Mouse (Mus musculus) heart, embryonic 13.5 days (tissue): ENCODE measurements around the gene Prkag3. TPM values are rescaled to one million over a fixed set of nuclear protein-coding genes. Genes with fewer than 3 reads are reported as not detected.

Source experiments
- ATAC-seq: fragments of 200-750 bp; cut with Nextera tagmentation; 2 replicates; pipeline ENCODE4 v1.8.0; 2017; ENCODE audit warnings: moderate TSS enrichment; ENCODE audit not compliant: insufficient number of reproducible peaks, low FRiP score, low TSS enrichment; ENCODE audit errors: extremely low read depth
- H3K27ac ChIP-seq: fragments of 300-500 bp; sonication (generic); replicated peaks from 2 replicates; pipeline ENCODE4 v1.5.1; 2015; ENCODE audit warnings: moderate library complexity, mild to moderate bottlenecking, inconsistent platforms
- H3K27me3 ChIP-seq: fragments of 300-500 bp; sonication (generic); replicated peaks from 2 replicates; pipeline ENCODE4 v1.6.1; 2015; ENCODE audit warnings: mild to moderate bottlenecking, inconsistent platforms
- H3K36me3 ChIP-seq: fragments of 300-500 bp; sonication (generic); 2 replicates; pipeline ENCODE4 v1.6.1; 2015; ENCODE audit warnings: mild to moderate bottlenecking, inconsistent platforms
- H3K4me1 ChIP-seq: fragments of 300-500 bp; sonication (generic); 2 replicates; pipeline ENCODE4 v1.6.1; 2015; ENCODE audit warnings: inconsistent platforms
- H3K4me2 ChIP-seq: fragments of 300-500 bp; sonication (generic); 2 replicates; pipeline ENCODE4 v1.6.1; 2015; ENCODE audit warnings: inconsistent platforms, mild to moderate bottlenecking, moderate library complexity
- H3K4me3 ChIP-seq: fragments of 300-500 bp; sonication (generic); 2 replicates; pipeline ENCODE4 v1.5.1; 2015; ENCODE audit warnings: moderate library complexity, mild to moderate bottlenecking, inconsistent platforms
- H3K9ac ChIP-seq: fragments of 300-500 bp; sonication (generic); 2 replicates; pipeline ENCODE4 v1.6.1; 2015; ENCODE audit warnings: inconsistent platforms, mild to moderate bottlenecking, moderate library complexity
- H3K9me3 ChIP-seq: fragments of 300-500 bp; sonication (generic); 2 replicates; pipeline ENCODE4 v1.6.1; 2016; ENCODE audit warnings: inconsistent platforms
- WGBS: fragments of 180-500 bp; shearing (Covaris S2); methylation state at CpG from one replicate; pipeline ENCODE4 v1.1.7; 2015; ENCODE audit warnings: mixed read lengths; 5-methylcytosine and 5-hydroxymethylcytosine counted together
- polyA plus RNA-seq: library from polyadenylated mRNA; unstranded; fragments of >200 nt; fragmentation: Nextera tagmentation; extraction: Ambion mirVana; gene quantifications from 2 replicates; pipeline ENCODE4 v1.2.1, GENCODE M21; 2015

Gene Prkag3
- 4.2 and 7.2 TPM in 2 replicates for polyA plus RNA-seq

DNA sequence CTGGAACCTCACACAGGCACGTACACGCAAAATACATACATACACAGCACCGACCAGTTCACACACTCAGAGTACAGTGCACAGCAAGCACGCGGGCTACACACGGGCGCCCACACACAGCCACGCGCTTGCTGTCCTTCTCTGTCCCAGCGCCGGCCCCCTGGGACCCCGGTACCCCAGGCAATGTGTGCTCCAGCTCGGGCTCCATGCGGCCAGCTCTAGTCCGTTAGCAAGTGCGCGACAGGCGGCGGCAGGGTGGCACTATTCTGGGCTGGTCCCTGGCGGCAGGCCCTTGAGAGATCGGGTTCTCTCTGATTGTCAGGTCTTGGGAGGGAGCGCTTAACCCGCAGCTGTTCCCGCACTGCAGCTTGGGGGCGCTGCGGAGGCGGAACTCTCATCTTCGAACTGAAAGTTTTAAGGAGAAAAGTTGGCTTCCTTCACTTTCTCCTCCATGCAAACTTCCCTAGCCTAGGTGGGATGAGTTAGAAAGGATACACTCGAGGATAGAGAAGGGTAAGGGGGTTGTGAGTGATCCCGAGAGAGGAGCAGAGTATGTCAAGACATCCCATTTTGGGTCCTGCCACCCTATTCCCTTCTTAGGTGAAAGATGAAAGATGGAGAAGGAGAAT is at the start of gene Prkag3:
TSS of gene Prkag3 (minus strand) at position 579 of the 629 bp plus-strand sequence.
- 6% methylated on average over 30 of the region's 30 CpGs for WGBS
- Histone ChIP-seq H3K27ac (peak within 1 kb of the TSS; percentile 88), H3K4me2 (peak within 1 kb of the TSS; percentile 69)

GRCm38 (mm10) chr1:74797459-74797858 is 48.4 kb upstream of the Prkag3 start:
- Histone ChIP-seq H3K4me3 (no peak overlapping the region), H3K27ac (no peak overlapping the region), H3K36me3 (no peaks in the 10 kb centered on the region), H3K4me2 (no peak overlapping the region), H3K4me1 (peaks cover 25% of the 10 kb centered on the region), H3K9ac (no peak overlapping the region), H3K9me3 (no peaks in the 10 kb centered on the region), H3K27me3 (peaks cover 100% of the 10 kb centered on the region)
- WGBS = 3% methylated on average over 5 of the region's 5 CpGs
- ATAC-seq = no peak

More for the DNA sequence above, at the start of gene Prkag3:
- H3K36me3 ChIP-seq = no peaks in the 10 kb centered on the region
- H3K9me3 ChIP-seq = no peaks in the 10 kb centered on the region
- peaks cover 38% of the 10 kb centered on the region for H3K4me1 ChIP-seq
- H3K4me3 ChIP-seq = peak within 1 kb of the TSS; percentile 51
- 0 out of 2 replicates have a peak, but pooled peaks have one; percentile 28 for ATAC-seq
- H3K9ac ChIP-seq = peak within 1 kb of the TSS; percentile 78
- H3K27me3 ChIP-seq = peaks cover 3% of the 10 kb centered on the region

- peak overlapping the region; percentile 62 for H3K4me2 ChIP-seq
- H3K4me3 ChIP-seq = peak overlapping the region; percentile 42
- no peaks in the 10 kb centered on the region for H3K9me3 ChIP-seq
- ATAC-seq = no peak
- 0 out of 2 replicates have a peak overlapping the region, but pooled peaks have one; percentile 59 for H3K9ac ChIP-seq
- peaks cover 28% of the 10 kb centered on the region for H3K4me1 ChIP-seq
- H3K36me3 ChIP-seq = no peaks in the 10 kb centered on the region
- no peak overlapping the region for H3K27ac ChIP-seq
- H3K27me3 ChIP-seq = peaks cover 100% of the 10 kb centered on the region
- WGBS = 3% methylated on average over 7 of the region's 11 CpGs
Measured at GRCm38 (mm10) chr1:74795145-74795529, 46.1 kb upstream of the Prkag3 start.

GRCm38 (mm10) chr1:74794487-74795144 is 45.6 kb upstream of the Prkag3 start:
- 1% methylated on average over 37 of the region's 38 CpGs for WGBS
- Histone ChIP-seq H3K36me3 (no peaks in the 10 kb centered on the region), H3K4me1 (peaks cover 28% of the 10 kb centered on the region), H3K27ac (no peak overlapping the region), H3K9me3 (no peaks in the 10 kb centered on the region), H3K4me3 (peak overlapping the region; percentile 42), H3K9ac (peak overlapping the region; percentile 59), H3K27me3 (peaks cover 100% of the 10 kb centered on the region), H3K4me2 (peak overlapping the region; percentile 62)
- no peak for ATAC-seq

GRCm38 (mm10) chr1:74792831-74793660 is 44.0 kb upstream of the Prkag3 start:
- Histone ChIP-seq H3K9ac (no peak overlapping the region), H3K4me2 (no peak overlapping the region), H3K4me3 (no peak overlapping the region), H3K4me1 (peaks cover 28% of the 10 kb centered on the region), H3K27ac (no peak overlapping the region), H3K9me3 (no peaks in the 10 kb centered on the region), H3K27me3 (peaks cover 100% of the 10 kb centered on the region), H3K36me3 (no peaks in the 10 kb centered on the region)
- ATAC-seq = no peak
- WGBS = 10% methylated on average over 19 of the region's 19 CpGs

DNA sequence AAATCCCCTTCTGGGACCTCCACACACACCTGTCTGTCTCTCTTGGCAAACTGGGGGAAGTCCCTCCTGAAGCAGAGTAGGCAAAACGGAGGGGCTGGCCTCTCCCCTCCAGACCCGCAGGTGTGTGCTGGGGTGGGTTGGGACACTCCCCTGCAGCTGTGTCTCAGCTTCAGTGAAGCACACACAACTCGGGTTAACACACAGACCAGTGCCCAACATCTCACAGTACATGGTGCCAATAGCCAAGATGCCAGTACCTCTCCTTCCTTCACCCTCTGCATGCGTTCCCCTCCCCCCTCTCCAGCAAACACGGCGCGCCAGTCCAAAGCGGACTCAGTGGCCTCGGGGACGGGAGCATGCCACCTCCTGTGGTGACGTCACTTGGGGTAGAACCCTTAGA is 42.2 kb upstream of the Prkag3 start, which contains the start of gene Wnt10a:
TSS of gene Wnt10a (plus strand) at position 268 of the 400 bp plus-strand sequence.
- no peak within 1 kb of the TSS for H3K27ac ChIP-seq
- peak within 1 kb of the TSS; percentile 68 for H3K9ac ChIP-seq
- H3K4me2 ChIP-seq = peak within 1 kb of the TSS; percentile 65
- no peaks in the 10 kb centered on the region for H3K9me3 ChIP-seq
- peaks cover 24% of the 10 kb centered on the region for H3K4me1 ChIP-seq
- ATAC-seq = no peak
- H3K27me3 ChIP-seq = peaks cover 100% of the 10 kb centered on the region
- WGBS = under 1% methylated on average over 11 of the region's 11 CpGs
- peak within 1 kb of the TSS; percentile 41 for H3K4me3 ChIP-seq
- no peaks in the 10 kb centered on the region for H3K36me3 ChIP-seq

GRCm38 (mm10) chr1:74790095-74790494 is 41.1 kb upstream of the Prkag3 start:
- Histone ChIP-seq H3K4me3 (no peak overlapping the region), H3K36me3 (no peaks in the 10 kb centered on the region), H3K27me3 (peaks cover 99% of the 10 kb centered on the region), H3K4me1 (peaks cover 23% of the 10 kb centered on the region), H3K4me2 (no peak overlapping the region), H3K9me3 (0 out of 2 replicates have a peak, but pooled peaks cover 2% of the 10 kb centered on the region), H3K27ac (no peak overlapping the region), H3K9ac (no peak overlapping the region)
- WGBS = 10% methylated on average over 3 of the region's 3 CpGs
- ATAC-seq = no peak

DNA sequence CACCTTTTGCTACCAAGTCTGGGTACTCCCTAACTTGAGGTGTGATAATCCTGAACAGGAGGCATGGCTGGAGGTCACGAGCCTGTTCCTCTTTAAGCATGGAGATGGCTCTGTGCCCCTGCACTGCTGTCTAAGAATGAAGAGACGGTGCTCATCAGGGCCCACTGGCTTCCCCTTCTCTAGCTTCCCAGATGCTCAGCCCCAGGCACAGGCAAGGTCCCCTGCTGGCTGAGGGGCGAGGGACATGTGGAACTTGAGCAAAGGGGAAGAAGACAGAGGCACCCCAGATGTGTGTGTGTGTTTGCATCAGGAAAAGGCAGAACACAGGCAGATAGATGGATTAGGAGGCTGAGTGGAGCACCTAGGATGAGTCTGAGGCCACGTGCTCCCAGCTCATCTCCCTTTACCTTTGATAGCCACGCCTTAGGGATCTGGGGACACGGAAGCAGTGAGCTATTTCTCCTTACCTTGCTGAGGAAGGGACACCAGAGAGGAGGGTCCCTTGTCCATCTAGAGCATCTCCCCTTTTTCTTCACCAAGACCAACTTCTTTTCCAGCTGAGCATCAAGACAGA is 39.7 kb upstream of the Prkag3 start:
- no peak for ATAC-seq
- no peak overlapping the region for H3K4me2 ChIP-seq
- H3K36me3 ChIP-seq = no peaks in the 10 kb centered on the region
- no peak overlapping the region for H3K9ac ChIP-seq
- no peak overlapping the region for H3K4me3 ChIP-seq
- WGBS = 13% methylated on average over 6 of the region's 6 CpGs
- H3K9me3 ChIP-seq = 0 out of 2 replicates have a peak, but pooled peaks cover 5% of the 10 kb centered on the region
- H3K27me3 ChIP-seq = peaks cover 99% of the 10 kb centered on the region
- no peak overlapping the region for H3K27ac ChIP-seq
- H3K4me1 ChIP-seq = peaks cover 20% of the 10 kb centered on the region

DNA sequence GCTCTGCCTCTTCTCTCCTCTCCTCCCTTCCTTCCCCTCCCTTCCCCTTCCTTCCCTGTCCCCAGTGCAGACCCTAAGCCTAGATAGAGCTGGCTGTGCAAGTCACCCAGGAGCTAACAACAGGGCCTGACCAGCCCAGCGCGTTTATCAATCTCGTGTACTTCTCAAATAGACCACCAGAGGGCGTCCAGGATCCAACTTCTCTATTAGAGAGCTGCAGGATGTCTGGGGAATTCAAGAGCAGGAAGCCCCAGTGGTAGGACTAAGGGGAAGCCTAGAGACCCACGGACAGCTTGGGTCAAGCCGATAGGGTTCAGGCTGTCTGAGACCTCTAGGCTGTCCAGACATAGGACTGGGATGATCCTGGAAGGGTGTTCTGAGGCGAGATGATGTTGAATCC is 38.8 kb upstream of the Prkag3 start:
- Histone ChIP-seq H3K36me3 (no peaks in the 10 kb centered on the region), H3K4me2 (no peak overlapping the region), H3K4me3 (no peak overlapping the region), H3K9ac (no peak overlapping the region), H3K27ac (no peak overlapping the region), H3K9me3 (0 out of 2 replicates have a peak, but pooled peaks cover 5% of the 10 kb centered on the region), H3K4me1 (peaks cover 23% of the 10 kb centered on the region), H3K27me3 (peaks cover 99% of the 10 kb centered on the region)
- ATAC-seq = no peak
- 5% methylated on average over 7 of the region's 7 CpGs for WGBS

- ATAC-seq = no peak
- Histone ChIP-seq H3K4me2 (peak overlapping the region; percentile 89), H3K27ac (no peak overlapping the region), H3K27me3 (peaks cover 95% of the 10 kb centered on the region), H3K36me3 (no peaks in the 10 kb centered on the region), H3K9me3 (0 out of 2 replicates have a peak, but pooled peaks cover 5% of the 10 kb centered on the region), H3K4me1 (peaks cover 20% of the 10 kb centered on the region), H3K4me3 (peak overlapping the region; percentile 55), H3K9ac (peak overlapping the region; percentile 25)
- WGBS = 2% methylated on average over 67 of the region's 67 CpGs
Measured at GRCm38 (mm10) chr1:74784041-74784759, 35.2 kb upstream of the Prkag3 start.
